Mouse (Mus musculus) forelimb bud, embryonic 11.5 days (tissue): ENCODE measurements around the gene Snf8.

Experiments used
- DNase-seq: peaks from one replicate; pipeline ENCODE4 v3.0.0-alpha.2; 2012; ENCODE audit warnings: low read depth, low spot score

The Snf8 gene

GRCm38 (mm10) chr11:96074351-96075176 lies 39.9 kb downstream of the Snf8 start:
- DNase-seq: no peak

GRCm38 (mm10) chr11:96075177-96075508 lies 40.5 kb downstream of the Snf8 start:
- DNase-seq: no peak

GRCm38 (mm10) chr11:96075509-96076220 lies 41.0 kb downstream of the Snf8 start, which contains the start of gene Atp5g1:
Gene Atp5g1 (minus strand): TSS chr11:96075670.
- DNase-seq: peak; percentile 100

- DNase-seq: no peak
These were observed 41.8 kb downstream of the Snf8 start for GRCm38 (mm10) chr11:96076221-96077105.

- DNase-seq: no peak
These were observed 46.1 kb downstream of the Snf8 start for GRCm38 (mm10) chr11:96080736-96081135.

- DNase-seq: no peak
These were observed 48.0 kb downstream of the Snf8 start for GRCm38 (mm10) chr11:96082682-96083081.

- no peak for DNase-seq
These were observed 53.3 kb downstream of the Snf8 start for GRCm38 (mm10) chr11:96087981-96088380.

- DNase-seq: peak; percentile 21
These were observed 56.4 kb downstream of the Snf8 start for GRCm38 (mm10) chr11:96091073-96091472.

- DNase-seq: no peak
These were observed 58.1 kb downstream of the Snf8 start for GRCm38 (mm10) chr11:96092674-96093291.

GRCm38 (mm10) chr11:96093361-96093760 lies 58.7 kb downstream of the Snf8 start:
- peak; percentile 53 for DNase-seq
